Mouse (Mus musculus) forebrain, embryonic 13.5 days (tissue): ENCODE data around the gene Plin1. TPM values are rescaled to one million over a fixed set of nuclear protein-coding genes. Genes with fewer than 3 reads are reported as not detected.

ENCODE experiments used
- ATAC-seq: fragments of 200-750 bp; cut with Nextera tagmentation; 2 replicates; pipeline ENCODE4 v1.8.0; 2017
- H3K27ac ChIP-seq: fragments of 300-500 bp; sonication (generic); 2 replicates; pipeline ENCODE4 v1.5.1; 2015; ENCODE audit warnings: inconsistent platforms, mild to moderate bottlenecking, moderate library complexity
- H3K27me3 ChIP-seq: fragments of 300-500 bp; sonication (generic); 2 replicates; pipeline ENCODE4 v1.6.1; 2015; ENCODE audit warnings: mild to moderate bottlenecking, inconsistent platforms
- H3K36me3 ChIP-seq: fragments of 300-500 bp; sonication (generic); 2 replicates; pipeline ENCODE4 v1.6.1; 2015; ENCODE audit warnings: mild to moderate bottlenecking, inconsistent platforms; ENCODE audit not compliant: poor library complexity, severe bottlenecking
- H3K4me1 ChIP-seq: fragments of 300-500 bp; sonication (generic); 2 replicates; pipeline ENCODE4 v1.6.1; 2015; ENCODE audit warnings: inconsistent platforms
- H3K4me2 ChIP-seq: fragments of 300-500 bp; sonication (generic); 2 replicates; pipeline ENCODE4 v1.6.1; 2015; ENCODE audit warnings: inconsistent platforms, mild to moderate bottlenecking, moderate library complexity
- H3K4me3 ChIP-seq: fragments of 300-500 bp; sonication (generic); 2 replicates; pipeline ENCODE4 v1.5.1; 2015; ENCODE audit warnings: mild to moderate bottlenecking, inconsistent platforms
- H3K9ac ChIP-seq: fragments of 300-500 bp; sonication (generic); 2 replicates; pipeline ENCODE4 v1.6.1; 2015; ENCODE audit warnings: mild to moderate bottlenecking, inconsistent platforms
- H3K9me3 ChIP-seq: fragments of 300-500 bp; sonication (generic); replicated peaks from 2 replicates; pipeline ENCODE4 v1.6.1; 2016; ENCODE audit warnings: inconsistent platforms
- WGBS: fragments of 180-500 bp; shearing (Covaris S2); methylation state at CpG from one replicate; pipeline ENCODE4 v1.1.7; 2015; 5-methylcytosine and 5-hydroxymethylcytosine counted together
- polyA plus RNA-seq: library from polyadenylated mRNA; unstranded; fragments of >200 nt; fragmentation: Nextera tagmentation; extraction: Ambion mirVana; gene quantifications from 2 replicates; pipeline ENCODE4 v1.2.1, GENCODE M21; 2015

Plin1 gene
- polyA plus RNA-seq, 1 experiment from 2014 or later: 0.21 TPM

- ATAC-seq: no peak
- Histone ChIP-seq H3K4me2 (no peak overlapping the region), H3K9ac (no peak overlapping the region), H3K4me3 (no peak overlapping the region), H3K27ac (no peak overlapping the region), H3K4me1 (no peaks in the 10 kb centered on the region), H3K36me3 (peaks cover 85% of the 10 kb centered on the region), H3K27me3 (no peaks in the 10 kb centered on the region), H3K9me3 (no peaks in the 10 kb centered on the region)
Measured at GRCm38 (mm10) chr7:79679186-79679585, 53.5 kb downstream of the Plin1 start.

GRCm38 (mm10) chr7:79670900-79671604, 61.7 kb downstream of the Plin1 start:
- peaks cover 72% of the 10 kb centered on the region for H3K36me3 ChIP-seq
- no peak overlapping the region for H3K4me3 ChIP-seq
- WGBS: 95% methylated on average over 4 of the region's 4 CpGs
- H3K27ac ChIP-seq: no peak overlapping the region
- H3K9ac ChIP-seq: no peak overlapping the region
- H3K9me3 ChIP-seq: no peaks in the 10 kb centered on the region
- no peak overlapping the region for H3K4me2 ChIP-seq
- no peaks in the 10 kb centered on the region for H3K27me3 ChIP-seq
- H3K4me1 ChIP-seq: no peaks in the 10 kb centered on the region
- no peak for ATAC-seq

Other genes with a start within 250 kb of the Plin1 start
- gene Rhcg, start 115.2 kb downstream of the Plin1 start, polyA plus RNA-seq: 6.2 and 7.5 TPM in 2 replicates
- gene Ticrr, start 72.7 kb downstream of the Plin1 start, polyA plus RNA-seq: 7.6 and 8.1 TPM in 2 replicates
- 3.0 and 3.5 TPM in 2 replicates for gene Kif7, start 17.2 kb downstream of the Plin1 start, polyA plus RNA-seq
- gene Pex11a, start 10.2 kb upstream of the Plin1 start, polyA plus RNA-seq: 12.7 and 14.2 TPM in 2 replicates
- gene Wdr93, start 10.3 kb upstream of the Plin1 start, polyA plus RNA-seq: 0.39 and 0.64 TPM in 2 replicates
- not detected in 2 replicates for gene Mesp1, start 60.9 kb upstream of the Plin1 start, polyA plus RNA-seq
- 0.90 and 1.1 TPM in 2 replicates for gene Mesp2, start 77.8 kb upstream of the Plin1 start, polyA plus RNA-seq
- gene Anpep, start 128.2 kb upstream of the Plin1 start, polyA plus RNA-seq: 0.99 and 1.9 TPM in 2 replicates
- 46.2 and 46.3 TPM in 2 replicates for gene Ap3s2, start 187.7 kb upstream of the Plin1 start, polyA plus RNA-seq
- gene Arpin, start 202.5 kb upstream of the Plin1 start, polyA plus RNA-seq: 16.5 and 16.8 TPM in 2 replicates